Mouse (Mus musculus): ENCODE results near the gene Hist1h4h. TPM values are rescaled to one million over a fixed set of nuclear protein-coding genes. Genes with fewer than 3 reads are reported as not detected.

The Hist1h4h gene
- 4.6 and 6.6 TPM in 2 replicates for polyA plus RNA-seq (2016; fragmentation: Nextera tagmentation; extraction: Ambion mirVana)

GRCm38 (mm10) chr13:23530901-23531875 is at the start of gene Hist1h4h:
Gene Hist1h4h, plus strand, starts transcription at chr13:23531050.
- Histone ChIP-seq H3K9me3 (no peaks in the 10 kb centered on the region), H3K4me1 (peaks cover 18% of the 10 kb centered on the region), H3K27ac (peak within 1 kb of the TSS; percentile 89), H3K27me3 (replicated peaks) (no peaks in the 10 kb centered on the region), H3K9ac (peak within 1 kb of the TSS; percentile 73), H3K4me3 (peak within 1 kb of the TSS; percentile 52), H3K4me2 (replicated peaks) (peak within 1 kb of the TSS; percentile 70), H3K36me3 (no peaks in the 10 kb centered on the region)
- ATAC-seq (ENCODE audit: low FRiP score, low read depth), result peak; percentile 87
- under 1% methylated on average over 60 of the region's 70 CpGs for WGBS

GRCm38 (mm10) chr13:23483153-23483552 is 47.7 kb upstream of the Hist1h4h start:
- H3K27ac ChIP-seq, result no peak overlapping the region
- ATAC-seq (ENCODE audit: low FRiP score, low read depth), result no peak
- H3K4me1 ChIP-seq, result 0 out of 2 replicates have a peak, but pooled peaks cover 2% of the 10 kb centered on the region
- H3K36me3 ChIP-seq, result no peaks in the 10 kb centered on the region
- H3K9me3 ChIP-seq, result no peaks in the 10 kb centered on the region
- 83% methylated on average over 2 of the region's 2 CpGs for WGBS
- no peaks in the 10 kb centered on the region for H3K27me3 ChIP-seq (replicated peaks)
- H3K9ac ChIP-seq, result no peak overlapping the region
- H3K4me2 ChIP-seq (replicated peaks), result no peak overlapping the region
- no peak overlapping the region for H3K4me3 ChIP-seq

GRCm38 (mm10) chr13:23485271-23485670 is 45.6 kb upstream of the Hist1h4h start:
- Histone ChIP-seq H3K27ac (no peak overlapping the region), H3K4me2 (replicated peaks) (no peak overlapping the region), H3K4me3 (no peak overlapping the region), H3K36me3 (no peaks in the 10 kb centered on the region), H3K9me3 (no peaks in the 10 kb centered on the region), H3K4me1 (0 out of 2 replicates have a peak, but pooled peaks cover 10% of the 10 kb centered on the region), H3K9ac (no peak overlapping the region), H3K27me3 (replicated peaks) (no peaks in the 10 kb centered on the region)
- ATAC-seq (ENCODE audit: low FRiP score, low read depth), result no peak
- 47% methylated on average over 5 of the region's 5 CpGs for WGBS

- Histone ChIP-seq H3K4me2 (replicated peaks) (peak within 1 kb of the TSS; percentile 57), H3K4me3 (peak within 1 kb of the TSS; percentile 18; the same call in 1 of the 2 replicates), H3K4me1 (0 out of 2 replicates have a peak, but pooled peaks cover 10% of the 10 kb centered on the region), H3K27ac (no peak within 1 kb of the TSS), H3K9ac (peak within 1 kb of the TSS; percentile 38), H3K9me3 (no peaks in the 10 kb centered on the region), H3K36me3 (no peaks in the 10 kb centered on the region), H3K27me3 (replicated peaks) (no peaks in the 10 kb centered on the region)
- 9% methylated on average over 14 of the region's 14 CpGs for WGBS
- ATAC-seq (ENCODE audit: low FRiP score, low read depth), result peak; percentile 95
Measured at GRCm38 (mm10) chr13:23488400-23489322, 42.2 kb upstream of the Hist1h4h start, which contains the start of gene Btn2a2. Gene Btn2a2, minus strand, starts transcription at chr13:23488857.

GRCm38 (mm10) chr13:23490863-23491262 is 40.0 kb upstream of the Hist1h4h start:
- Histone ChIP-seq H3K27me3 (replicated peaks) (no peaks in the 10 kb centered on the region), H3K4me1 (0 out of 2 replicates have a peak, but pooled peaks cover 10% of the 10 kb centered on the region), H3K9me3 (no peaks in the 10 kb centered on the region), H3K27ac (no peak overlapping the region), H3K4me3 (no peak overlapping the region), H3K9ac (no peak overlapping the region), H3K4me2 (replicated peaks) (no peak overlapping the region), H3K36me3 (no peaks in the 10 kb centered on the region)
- no peak for ATAC-seq (ENCODE audit: low FRiP score, low read depth)
- 67% methylated on average over 1 of the region's 1 CpGs for WGBS

- Histone ChIP-seq H3K4me3 (no peak overlapping the region), H3K4me2 (replicated peaks) (no peak overlapping the region), H3K9ac (no peak overlapping the region), H3K36me3 (no peaks in the 10 kb centered on the region), H3K27ac (no peak overlapping the region), H3K4me1 (0 out of 2 replicates have a peak, but pooled peaks cover 10% of the 10 kb centered on the region), H3K27me3 (replicated peaks) (no peaks in the 10 kb centered on the region), H3K9me3 (no peaks in the 10 kb centered on the region)
- ATAC-seq (ENCODE audit: low FRiP score, low read depth), result no peak
- WGBS, result 21% methylated on average over 1 of the region's 1 CpGs
Measured at GRCm38 (mm10) chr13:23491263-23491662, 39.6 kb upstream of the Hist1h4h start.

- H3K9ac ChIP-seq, result no peak overlapping the region
Measured at GRCm38 (mm10) chr13:23491990-23492389, 38.9 kb upstream of the Hist1h4h start.

GRCm38 (mm10) chr13:23495526-23495925 is 35.3 kb upstream of the Hist1h4h start:
- Histone ChIP-seq H3K36me3 (no peaks in the 10 kb centered on the region), H3K4me2 (replicated peaks) (no peak overlapping the region), H3K4me1 (0 out of 2 replicates have a peak, but pooled peaks cover 7% of the 10 kb centered on the region), H3K9ac (no peak overlapping the region), H3K9me3 (no peaks in the 10 kb centered on the region), H3K27ac (no peak overlapping the region), H3K27me3 (replicated peaks) (peaks cover 4% of the 10 kb centered on the region; the same call in 1 of the 2 replicates), H3K4me3 (no peak overlapping the region)
- WGBS, result 78% methylated on average over 6 of the region's 6 CpGs
- no peak for ATAC-seq (ENCODE audit: low FRiP score, low read depth)

More at GRCm38 (mm10) chr13:23491990-23492389, 38.9 kb upstream of the Hist1h4h start:
- no peak overlapping the region for H3K27ac ChIP-seq
- no peaks in the 10 kb centered on the region for H3K9me3 ChIP-seq
- 0 out of 2 replicates have a peak, but pooled peaks cover 10% of the 10 kb centered on the region for H3K4me1 ChIP-seq
- H3K36me3 ChIP-seq, result no peaks in the 10 kb centered on the region
- H3K4me3 ChIP-seq, result no peak overlapping the region
- H3K27me3 ChIP-seq (replicated peaks), result no peaks in the 10 kb centered on the region
- peak; percentile 46; the same call in 1 of the 2 replicates for ATAC-seq (ENCODE audit: low FRiP score, low read depth)
- 3% methylated on average over 14 of the region's 14 CpGs for WGBS
- H3K4me2 ChIP-seq (replicated peaks), result peak overlapping the region; percentile 52

GRCm38 (mm10) chr13:23497656-23498321 is 33.1 kb upstream of the Hist1h4h start:
- Histone ChIP-seq H3K4me2 (replicated peaks) (peak overlapping the region; percentile 43), H3K4me1 (0 out of 2 replicates have a peak, but pooled peaks cover 7% of the 10 kb centered on the region), H3K27me3 (replicated peaks) (peaks cover 4% of the 10 kb centered on the region; the same call in 1 of the 2 replicates), H3K9me3 (no peaks in the 10 kb centered on the region), H3K36me3 (no peaks in the 10 kb centered on the region), H3K27ac (no peak overlapping the region), H3K9ac (no peak overlapping the region), H3K4me3 (0 out of 2 replicates have a peak overlapping the region, but pooled peaks have one; percentile 9)
- 1% methylated on average over 19 of the region's 19 CpGs for WGBS
- ATAC-seq (ENCODE audit: low FRiP score, low read depth), result 0 out of 2 replicates have a peak, but pooled peaks have one; percentile 17

- H3K27me3 ChIP-seq (replicated peaks), result peaks cover 4% of the 10 kb centered on the region; the same call in 1 of the 2 replicates
- no peak overlapping the region for H3K9ac ChIP-seq
- H3K27ac ChIP-seq, result no peak overlapping the region
- no peaks in the 10 kb centered on the region for H3K9me3 ChIP-seq
- H3K4me2 ChIP-seq (replicated peaks), result peak overlapping the region; percentile 43
- WGBS, result 8% methylated on average over 10 of the region's 10 CpGs
- no peaks in the 10 kb centered on the region for H3K36me3 ChIP-seq
- no peak overlapping the region for H3K4me3 ChIP-seq
- no peak for ATAC-seq (ENCODE audit: low FRiP score, low read depth)
- H3K4me1 ChIP-seq, result 0 out of 2 replicates have a peak, but pooled peaks cover 7% of the 10 kb centered on the region
Measured at GRCm38 (mm10) chr13:23498653-23499052, 32.2 kb upstream of the Hist1h4h start.

GRCm38 (mm10) chr13:23499943-23500342 is 30.9 kb upstream of the Hist1h4h start:
- Histone ChIP-seq H3K9me3 (no peaks in the 10 kb centered on the region), H3K4me2 (replicated peaks) (no peak overlapping the region), H3K4me1 (0 out of 2 replicates have a peak, but pooled peaks cover 7% of the 10 kb centered on the region), H3K27me3 (replicated peaks) (peaks cover 4% of the 10 kb centered on the region; the same call in 1 of the 2 replicates), H3K36me3 (no peaks in the 10 kb centered on the region), H3K9ac (no peak overlapping the region), H3K4me3 (no peak overlapping the region), H3K27ac (no peak overlapping the region)
- WGBS, result 3% methylated on average over 7 of the region's 7 CpGs
- ATAC-seq (ENCODE audit: low FRiP score, low read depth), result no peak
